Mouse (Mus musculus): ENCODE results near the gene Herc3. TPM values are rescaled to one million over a fixed set of nuclear protein-coding genes. Genes with fewer than 3 reads are reported as not detected.
"Not testable (repeated sequence)": the region's sequence is repeated elsewhere in the genome, so short reads cannot be mapped to it uniquely, and the experiment has no call there.

The Herc3 gene
- polyA plus RNA-seq, 1 experiment from 2014 or later = 2.6 TPM

- no peaks in the 10 kb centered on the region for H3K36me3 ChIP-seq
- no peak overlapping the region for H3K9ac ChIP-seq
- 74% methylated on average over 4 of the region's 4 CpGs for WGBS (ENCODE audit: insufficient replicate concordance)
- H3K27ac ChIP-seq = no peak overlapping the region
- no peak overlapping the region for H3K4me3 ChIP-seq
- no peak overlapping the region for H3K4me2 ChIP-seq
- H3K27me3 ChIP-seq (replicated peaks) = no peaks in the 10 kb centered on the region
- no peaks in the 10 kb centered on the region for H3K9me3 ChIP-seq (replicated peaks)
- ATAC-seq = no peak
- H3K4me1 ChIP-seq = no peaks in the 10 kb centered on the region
These were observed 32.5 kb downstream of the Herc3 start for GRCm38 (mm10) chr6:58863631-58864235.

- H3K4me2 ChIP-seq; H3K27me3 ChIP-seq (replicated peaks); ATAC-seq; H3K4me1 ChIP-seq; H3K4me3 ChIP-seq; H3K9ac ChIP-seq; H3K36me3 ChIP-seq; H3K27ac ChIP-seq; H3K9me3 ChIP-seq (replicated peaks): not testable (repeated sequence)
- 72% methylated on average over 6 of the region's 6 CpGs for WGBS (ENCODE audit: insufficient replicate concordance)
These were observed 36.6 kb downstream of the Herc3 start for GRCm38 (mm10) chr6:58867858-58868257.

GRCm38 (mm10) chr6:58879572-58879971, 48.3 kb downstream of the Herc3 start:
- ATAC-seq = 0 out of 2 replicates have a peak, but pooled peaks have one; percentile 21
- H3K9me3 ChIP-seq (replicated peaks) = no peaks in the 10 kb centered on the region
- WGBS (ENCODE audit: insufficient replicate concordance) = 72% methylated on average over 4 of the region's 4 CpGs
- no peak overlapping the region for H3K4me3 ChIP-seq
- H3K9ac ChIP-seq = no peak overlapping the region
- no peaks in the 10 kb centered on the region for H3K27me3 ChIP-seq (replicated peaks)
- 0 out of 2 replicates have a peak, but pooled peaks cover 6% of the 10 kb centered on the region for H3K4me1 ChIP-seq
- H3K36me3 ChIP-seq = no peaks in the 10 kb centered on the region
- H3K27ac ChIP-seq = no peak overlapping the region
- H3K4me2 ChIP-seq = no peak overlapping the region

- WGBS (ENCODE audit: insufficient replicate concordance) = 80% methylated on average over 9 of the region's 9 CpGs
- Histone ChIP-seq H3K36me3 (no peaks in the 10 kb centered on the region), H3K4me3 (no peak overlapping the region), H3K4me2 (no peak overlapping the region), H3K27ac (no peak overlapping the region), H3K27me3 (replicated peaks) (no peaks in the 10 kb centered on the region), H3K9me3 (replicated peaks) (no peaks in the 10 kb centered on the region), H3K9ac (no peak overlapping the region), H3K4me1 (0 out of 2 replicates have a peak, but pooled peaks cover 6% of the 10 kb centered on the region)
- ATAC-seq = peak; percentile 27; the same call in 1 of the 2 replicates
These were observed 48.7 kb downstream of the Herc3 start for GRCm38 (mm10) chr6:58879987-58880386.

GRCm38 (mm10) chr6:58880861-58881260, 49.6 kb downstream of the Herc3 start:
- Histone ChIP-seq H3K4me1 (0 out of 2 replicates have a peak, but pooled peaks cover 6% of the 10 kb centered on the region), H3K4me3 (no peak overlapping the region), H3K27me3 (replicated peaks) (no peaks in the 10 kb centered on the region), H3K9ac (no peak overlapping the region), H3K4me2 (no peak overlapping the region), H3K36me3 (no peaks in the 10 kb centered on the region), H3K27ac (no peak overlapping the region), H3K9me3 (replicated peaks) (no peaks in the 10 kb centered on the region)
- WGBS (ENCODE audit: insufficient replicate concordance) = 32% methylated on average over 5 of the region's 5 CpGs
- ATAC-seq = no peak

GRCm38 (mm10) chr6:58881363-58881762, 50.1 kb downstream of the Herc3 start:
- Histone ChIP-seq H3K36me3 (no peaks in the 10 kb centered on the region), H3K4me3 (no peak overlapping the region), H3K27ac (no peak overlapping the region), H3K9ac (no peak overlapping the region), H3K9me3 (replicated peaks) (no peaks in the 10 kb centered on the region), H3K4me1 (0 out of 2 replicates have a peak, but pooled peaks cover 6% of the 10 kb centered on the region), H3K27me3 (replicated peaks) (no peaks in the 10 kb centered on the region), H3K4me2 (no peak overlapping the region)
- 67% methylated on average over 3 of the region's 3 CpGs for WGBS (ENCODE audit: insufficient replicate concordance)
- ATAC-seq = no peak

- no peak for ATAC-seq
- H3K27ac ChIP-seq = no peak overlapping the region
- H3K36me3 ChIP-seq = no peaks in the 10 kb centered on the region
- H3K4me2 ChIP-seq = no peak overlapping the region
- 53% methylated on average over 6 of the region's 6 CpGs for WGBS (ENCODE audit: insufficient replicate concordance)
- H3K4me3 ChIP-seq = no peak overlapping the region
- no peak overlapping the region for H3K9ac ChIP-seq
- H3K9me3 ChIP-seq (replicated peaks) = no peaks in the 10 kb centered on the region
- H3K4me1 ChIP-seq = 0 out of 2 replicates have a peak, but pooled peaks cover 6% of the 10 kb centered on the region
- H3K27me3 ChIP-seq (replicated peaks) = no peaks in the 10 kb centered on the region
These were observed 51.0 kb downstream of the Herc3 start for GRCm38 (mm10) chr6:58882271-58882670.

- H3K27ac ChIP-seq = no peak overlapping the region
- H3K27me3 ChIP-seq (replicated peaks) = no peaks in the 10 kb centered on the region
- H3K4me3 ChIP-seq = no peak overlapping the region
- peaks cover 8% of the 10 kb centered on the region; the same call in 1 of the 2 replicates for H3K4me1 ChIP-seq
- ATAC-seq = no peak
- no peaks in the 10 kb centered on the region for H3K36me3 ChIP-seq
- no peak overlapping the region for H3K4me2 ChIP-seq
- H3K9ac ChIP-seq = no peak overlapping the region
- no peaks in the 10 kb centered on the region for H3K9me3 ChIP-seq (replicated peaks)
- 34% methylated on average over 3 of the region's 3 CpGs for whole genome bisulfite sequencing (ENCODE audit: insufficient replicate concordance)
These were observed 58.7 kb downstream of the Herc3 start for GRCm38 (mm10) chr6:58889917-58890316.

- no peak for ATAC-seq
- no peaks in the 10 kb centered on the region for H3K27me3 ChIP-seq (replicated peaks)
- no peak overlapping the region for H3K27ac ChIP-seq
- H3K9me3 ChIP-seq (replicated peaks) = no peaks in the 10 kb centered on the region
- H3K4me2 ChIP-seq = no peak overlapping the region
- H3K4me3 ChIP-seq = no peak overlapping the region
- H3K4me1 ChIP-seq = peaks cover 8% of the 10 kb centered on the region; the same call in 1 of the 2 replicates
- WGBS (ENCODE audit: insufficient replicate concordance) = 40% methylated on average over 6 of the region's 6 CpGs
- no peaks in the 10 kb centered on the region for H3K36me3 ChIP-seq
- no peak overlapping the region for H3K9ac ChIP-seq
These were observed 62.0 kb downstream of the Herc3 start for GRCm38 (mm10) chr6:58893307-58893706.

- H3K27me3 ChIP-seq (replicated peaks) = no peaks in the 10 kb centered on the region
- H3K4me3 ChIP-seq = no peak overlapping the region
- H3K4me2 ChIP-seq = no peak overlapping the region
- no peak overlapping the region for H3K9ac ChIP-seq
- WGBS (ENCODE audit: insufficient replicate concordance) = 71% methylated on average over 4 of the region's 4 CpGs
- no peaks in the 10 kb centered on the region for H3K36me3 ChIP-seq
- ATAC-seq = no peak
- H3K4me1 ChIP-seq = peaks cover 8% of the 10 kb centered on the region; the same call in 1 of the 2 replicates
- H3K9me3 ChIP-seq (replicated peaks) = no peaks in the 10 kb centered on the region
- H3K27ac ChIP-seq = no peak overlapping the region
These were observed 63.7 kb downstream of the Herc3 start for GRCm38 (mm10) chr6:58894994-58895393.

GRCm38 (mm10) chr6:58896648-58897047, 65.4 kb downstream of the Herc3 start:
- Histone ChIP-seq H3K9me3 (replicated peaks) (no peaks in the 10 kb centered on the region), H3K36me3 (no peaks in the 10 kb centered on the region), H3K4me3 (no peak overlapping the region), H3K4me2 (no peak overlapping the region), H3K4me1 (peaks cover 8% of the 10 kb centered on the region; the same call in 1 of the 2 replicates), H3K9ac (no peak overlapping the region), H3K27ac (no peak overlapping the region), H3K27me3 (replicated peaks) (no peaks in the 10 kb centered on the region)
- no peak for ATAC-seq
- WGBS (ENCODE audit: insufficient replicate concordance) = 70% methylated on average over 3 of the region's 3 CpGs

GRCm38 (mm10) chr6:58899076-58899475, 67.8 kb downstream of the Herc3 start:
- no peak overlapping the region for H3K4me3 ChIP-seq
- no peaks in the 10 kb centered on the region for H3K4me1 ChIP-seq
- 76% methylated on average over 3 of the region's 3 CpGs for WGBS (ENCODE audit: insufficient replicate concordance)
- H3K36me3 ChIP-seq = no peaks in the 10 kb centered on the region
- no peak overlapping the region for H3K27ac ChIP-seq
- no peak overlapping the region for H3K9ac ChIP-seq
- H3K9me3 ChIP-seq (replicated peaks) = no peaks in the 10 kb centered on the region
- ATAC-seq = no peak
- no peaks in the 10 kb centered on the region for H3K27me3 ChIP-seq (replicated peaks)
- no peak overlapping the region for H3K4me2 ChIP-seq

- H3K9ac ChIP-seq = no peak overlapping the region
- H3K27me3 ChIP-seq (replicated peaks) = no peaks in the 10 kb centered on the region
- H3K4me3 ChIP-seq = no peak overlapping the region
- H3K9me3 ChIP-seq (replicated peaks) = no peaks in the 10 kb centered on the region
- H3K4me2 ChIP-seq = no peak overlapping the region
- ATAC-seq = no peak
- no peak overlapping the region for H3K27ac ChIP-seq
- no peaks in the 10 kb centered on the region for H3K4me1 ChIP-seq
- H3K36me3 ChIP-seq = no peaks in the 10 kb centered on the region
- 80% methylated on average over 7 of the region's 7 CpGs for WGBS (ENCODE audit: insufficient replicate concordance)
These were observed 69.3 kb downstream of the Herc3 start for GRCm38 (mm10) chr6:58900536-58900935.
